Mouse (Mus musculus): ENCODE measurements around the gene Ggta1.

- TF ChIP-seq CTCF (IDR thresholded peaks at IDR 0.05; ENCODE audit: low read depth, low read length) (no peak), POLR2A (IDR thresholded peaks at IDR 0.05; ENCODE audit: borderline replicate concordance, low read depth, low read length) (no peak)
Measured at GRCm38 (mm10) chr2:35504417-35504776, 41.4 kb upstream of the Ggta1 start.
